Mouse (Mus musculus) stomach, postnatal 0 days (tissue): ENCODE measurements around the gene Mroh9. TPM values are rescaled to one million over a fixed set of nuclear protein-coding genes. Genes with fewer than 3 reads are reported as not detected.

ENCODE experiments used
- ATAC-seq: fragments of 200-750 bp; cut with Nextera tagmentation; 2 replicates; pipeline ENCODE4 v1.8.0; 2017; ENCODE audit not compliant: low FRiP score, low TSS enrichment
- DNase-seq: peaks from one replicate; pipeline ENCODE4 v3.0.0-alpha.2; 2016; ENCODE audit warnings: low spot score
- H3K27ac ChIP-seq: fragments of 300-500 bp; sonication (generic); replicated peaks from 2 replicates; pipeline ENCODE4 v1.5.1; 2014; ENCODE audit warnings: mild to moderate bottlenecking, control low read depth
- H3K27me3 ChIP-seq: fragments of 300-500 bp; sonication (generic); 2 replicates; pipeline ENCODE4 v1.6.1; 2014; ENCODE audit warnings: low read length; ENCODE audit not compliant: control insufficient read depth, insufficient read depth
- H3K36me3 ChIP-seq: fragments of 300-500 bp; sonication (generic); 2 replicates; pipeline ENCODE4 v1.6.1; 2014; ENCODE audit warnings: low read length, mixed read lengths; ENCODE audit not compliant: control insufficient read depth, insufficient read depth
- H3K4me1 ChIP-seq: fragments of 300-500 bp; sonication (generic); replicated peaks from 2 replicates; pipeline ENCODE4 v1.6.1; 2014; ENCODE audit warnings: antibody characterized with exemption; ENCODE audit not compliant: control insufficient read depth, insufficient read depth
- H3K4me2 ChIP-seq: fragments of 300-500 bp; sonication (generic); replicated peaks from 2 replicates; pipeline ENCODE4 v1.6.1; 2014; ENCODE audit warnings: low read depth, mild to moderate bottlenecking, control low read depth, moderate library complexity
- H3K4me3 ChIP-seq: fragments of 300-500 bp; sonication (generic); 2 replicates; pipeline ENCODE4 v1.5.1; 2014; ENCODE audit warnings: low read depth, low read length, control low read depth
- H3K9ac ChIP-seq: fragments of 300-500 bp; sonication (generic); 2 replicates; pipeline ENCODE4 v1.6.1; 2014; ENCODE audit warnings: mild to moderate bottlenecking, low read length, control low read depth, mixed read lengths
- H3K9me3 ChIP-seq: fragments of 300-500 bp; sonication (generic); 2 replicates; pipeline ENCODE4 v1.6.1; 2016; ENCODE audit warnings: low read length; ENCODE audit not compliant: control insufficient read depth
- CTCF ChIP-seq: IDR thresholded peaks from 2 replicates; pipeline ENCODE4 v1.5.1; 2016; ENCODE audit warnings: antibody characterized with exemption, low read depth, mild to moderate bottlenecking, moderate library complexity
- EP300 ChIP-seq: optimal IDR thresholded peaks from 2 replicates; pipeline ENCODE3; 2016; ENCODE audit warnings: antibody characterized with exemption
- WGBS: fragments of 180-500 bp; shearing (Covaris S2); extraction: QIAGEN DNeasy Blood & Tissue Kit; methylation state at CpG from one replicate; pipeline ENCODE4 v1.1.7; 2014; 5-methylcytosine and 5-hydroxymethylcytosine counted together
- polyA plus RNA-seq: library from polyadenylated mRNA; unstranded; fragments of >200 nt; fragmentation: Nextera tagmentation; extraction: Ambion mirVana; gene quantifications from 2 replicates; pipeline ENCODE4 v1.2.1, GENCODE M21; 2015

Gene Mroh9
- not detected in 2 replicates for polyA plus RNA-seq

GRCm38 (mm10) chr1:163085570-163085969 is at the start of gene Mroh9:
Gene Mroh9, minus strand, starts transcription at chr1:163085670.
- Histone ChIP-seq H3K4me2 (no peak within 1 kb of the TSS), H3K27ac (no peak within 1 kb of the TSS), H3K27me3 (no peaks in the 10 kb centered on the region), H3K9me3 (no peaks in the 10 kb centered on the region), H3K9ac (no peak within 1 kb of the TSS), H3K4me3 (no peak within 1 kb of the TSS), H3K4me1 (no peaks in the 10 kb centered on the region), H3K36me3 (no peaks in the 10 kb centered on the region)
- WGBS, result 88% methylated on average over 2 of the region's 2 CpGs
- no peak for DNase-seq
- TF ChIP-seq EP300 (no peak), CTCF (no peak)
- no peak for ATAC-seq

DNA sequence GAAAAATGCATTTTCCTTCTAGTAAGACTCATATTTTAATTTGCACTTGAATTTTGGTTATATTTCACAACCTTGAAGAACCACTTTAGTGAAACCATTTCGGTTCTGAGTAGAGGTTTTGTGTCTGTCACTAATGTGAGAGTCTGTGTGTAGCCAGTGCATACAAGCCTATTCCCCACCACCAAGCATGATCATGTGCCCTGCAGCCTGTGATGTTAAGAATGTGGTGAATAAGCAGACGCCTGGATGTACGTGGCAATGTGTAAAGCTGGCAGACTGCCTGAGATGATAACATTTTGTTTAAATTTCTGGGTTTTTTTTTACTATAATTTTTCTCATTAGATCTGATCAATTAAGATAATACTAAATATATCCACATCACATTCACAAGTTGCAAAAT is 44.5 kb upstream of the Mroh9 start:
- no peak overlapping the region for H3K9ac ChIP-seq
- no peak for DNase-seq
- H3K4me1 ChIP-seq, result no peaks in the 10 kb centered on the region
- H3K4me2 ChIP-seq, result no peak overlapping the region
- 46% methylated on average over 3 of the region's 3 CpGs for WGBS
- H3K27ac ChIP-seq, result no peak overlapping the region
- H3K9me3 ChIP-seq, result no peaks in the 10 kb centered on the region
- H3K4me3 ChIP-seq, result no peak overlapping the region
- H3K36me3 ChIP-seq, result no peaks in the 10 kb centered on the region
- H3K27me3 ChIP-seq, result no peaks in the 10 kb centered on the region
- no peak for ATAC-seq
- TF ChIP-seq CTCF, result no peak

GRCm38 (mm10) chr1:163129129-163129900 is 43.8 kb upstream of the Mroh9 start:
- no peaks in the 10 kb centered on the region for H3K9me3 ChIP-seq
- 85% methylated on average over 9 of the region's 9 CpGs for WGBS
- TF ChIP-seq CTCF, result no peak
- TF ChIP-seq EP300, result no peak
- no peak overlapping the region for H3K4me2 ChIP-seq
- no peaks in the 10 kb centered on the region for H3K4me1 ChIP-seq
- DNase-seq (no peak), ATAC-seq (no peak)
- no peaks in the 10 kb centered on the region for H3K36me3 ChIP-seq
- H3K4me3 ChIP-seq, result no peak overlapping the region
- H3K27me3 ChIP-seq, result no peaks in the 10 kb centered on the region
- no peak overlapping the region for H3K9ac ChIP-seq
- H3K27ac ChIP-seq, result no peak overlapping the region

DNA sequence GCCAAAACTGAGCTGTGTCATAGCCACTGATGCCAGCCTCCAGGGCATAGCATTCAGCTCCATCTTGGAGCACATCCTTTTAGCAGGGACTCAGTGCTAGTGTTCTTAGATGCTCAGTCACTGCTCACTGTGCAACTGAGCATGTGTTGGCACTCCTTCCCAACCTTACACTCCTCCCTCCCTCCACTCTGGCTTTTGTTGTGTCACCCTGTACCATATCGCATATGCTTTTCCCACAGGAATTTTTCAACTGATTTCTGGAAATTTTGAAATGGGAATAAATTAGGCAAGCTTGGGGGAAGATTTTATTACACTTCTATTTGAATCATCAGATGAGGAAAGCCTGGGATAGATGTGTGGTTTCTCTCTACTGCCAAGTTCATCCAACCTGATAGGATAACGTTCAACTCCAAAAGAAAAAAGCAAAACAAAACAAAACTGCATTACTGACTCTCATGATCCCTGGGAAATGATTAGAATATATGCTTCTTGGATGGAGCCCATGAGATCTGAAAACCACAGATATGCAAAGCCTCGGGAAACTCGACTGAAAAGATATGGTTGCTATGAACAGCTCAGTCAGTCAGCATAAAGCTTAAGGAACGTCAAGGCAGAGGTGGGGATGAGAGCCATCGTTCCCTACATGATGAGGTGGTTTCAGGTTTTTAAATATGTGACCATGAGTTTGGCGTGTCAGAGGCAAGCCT is 40.9 kb upstream of the Mroh9 start:
- H3K36me3 ChIP-seq, result no peaks in the 10 kb centered on the region
- TF ChIP-seq CTCF (no peak), EP300 (no peak)
- no peak overlapping the region for H3K4me3 ChIP-seq
- DNase-seq, result no peak
- no peak overlapping the region for H3K9ac ChIP-seq
- WGBS, result 72% methylated on average over 7 of the region's 7 CpGs
- no peaks in the 10 kb centered on the region for H3K9me3 ChIP-seq
- H3K27ac ChIP-seq, result no peak overlapping the region
- no peaks in the 10 kb centered on the region for H3K27me3 ChIP-seq
- no peak for ATAC-seq
- H3K4me2 ChIP-seq, result no peak overlapping the region
- no peaks in the 10 kb centered on the region for H3K4me1 ChIP-seq

- H3K9me3 ChIP-seq, result no peaks in the 10 kb centered on the region
- no peaks in the 10 kb centered on the region for H3K27me3 ChIP-seq
- H3K4me3 ChIP-seq, result no peak overlapping the region
- H3K36me3 ChIP-seq, result no peaks in the 10 kb centered on the region
- H3K4me1 ChIP-seq, result no peaks in the 10 kb centered on the region
- DNase-seq, result no peak
- 75% methylated on average over 1 of the region's 1 CpGs for WGBS
- no peak overlapping the region for H3K27ac ChIP-seq
- TF ChIP-seq CTCF (no peak), EP300 (no peak)
- H3K9ac ChIP-seq, result no peak overlapping the region
- no peak for ATAC-seq
- H3K4me2 ChIP-seq, result no peak overlapping the region
Observed at GRCm38 (mm10) chr1:163122414-163122813, 36.9 kb upstream of the Mroh9 start.
